Mouse (Mus musculus): ENCODE measurements around the gene Sik3. TPM values are rescaled to one million over a fixed set of nuclear protein-coding genes. Genes with fewer than 3 reads are reported as not detected.
A peak's percentile ranks its signal among the peaks of the same experiment; 100 is the strongest.

Sik3 gene
- polyA plus RNA-seq, 1 experiment, result 13.7 TPM

GRCm38 (mm10) chr9:46106105-46106504 is 93.5 kb downstream of the Sik3 start:
- H3K4me1 ChIP-seq (ENCODE audit: control insufficient read depth, insufficient read depth, insufficient read length), result no peaks in the 10 kb centered on the region; the same call in 1 of the 2 replicates
- WGBS, result 91% methylated on average over 9 of the region's 9 CpGs
- TF ChIP-seq POLR2A (IDR thresholded peaks at IDR 0.05; ENCODE audit: low read depth, low read length) (no peak), CTCF (IDR thresholded peaks at IDR 0.05; ENCODE audit: extremely low read depth, insufficient read depth, insufficient read length, insufficient replicate concordance) (no peak)
- DNase-seq (ENCODE audit: low read depth in 1 of 2, low spot score in 2 of 2), result no peak
- no peaks in the 10 kb centered on the region for H3K36me3 ChIP-seq (ENCODE audit: control insufficient read depth, insufficient read depth, low read length)
- no peak overlapping the region for H3K4me3 ChIP-seq (ENCODE audit: extremely low read depth, insufficient read depth, insufficient read length)
- no peaks in the 10 kb centered on the region for H3K27me3 ChIP-seq (ENCODE audit: control insufficient read depth, insufficient read depth, low read length)
- no peak overlapping the region for H3K27ac ChIP-seq (ENCODE audit: insufficient read depth, low read length)

- 35% methylated on average over 7 of the region's 7 CpGs for WGBS
- Histone ChIP-seq H3K27ac (ENCODE audit: insufficient read depth, low read length) (no peak overlapping the region), H3K27me3 (ENCODE audit: control insufficient read depth, insufficient read depth, low read length) (no peaks in the 10 kb centered on the region), H3K4me3 (ENCODE audit: extremely low read depth, insufficient read depth, insufficient read length) (no peak overlapping the region), H3K4me1 (ENCODE audit: control insufficient read depth, insufficient read depth, insufficient read length) (no peaks in the 10 kb centered on the region; the same call in 1 of the 2 replicates), H3K36me3 (ENCODE audit: control insufficient read depth, insufficient read depth, low read length) (no peaks in the 10 kb centered on the region)
- no peak for DNase-seq (ENCODE audit: low read depth in 1 of 2, low spot score in 2 of 2)
- TF ChIP-seq POLR2A (IDR thresholded peaks at IDR 0.05; ENCODE audit: low read depth, low read length) (no peak), CTCF (IDR thresholded peaks at IDR 0.05; ENCODE audit: extremely low read depth, insufficient read depth, insufficient read length, insufficient replicate concordance) (no peak)
These were observed 98.0 kb downstream of the Sik3 start for GRCm38 (mm10) chr9:46110648-46111047.

DNA sequence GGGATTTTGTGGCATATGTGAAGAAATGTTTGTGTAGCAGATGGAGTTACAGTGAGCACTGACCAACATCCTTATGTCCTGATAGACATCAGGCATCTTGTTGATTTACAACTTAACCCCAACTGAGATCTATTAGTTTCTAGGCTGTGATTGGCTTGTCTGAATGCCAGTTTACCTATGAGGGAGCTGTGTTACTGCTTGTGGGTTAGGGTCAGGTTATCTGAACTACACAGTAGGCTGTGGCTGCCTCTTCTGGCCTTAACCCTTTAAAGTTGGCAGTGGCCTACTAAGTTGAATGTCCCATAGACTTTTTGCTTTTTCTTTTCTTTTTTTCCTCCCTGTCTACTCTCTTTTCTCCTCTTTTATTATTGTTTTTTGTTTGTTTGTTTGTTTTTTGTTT is 98.7 kb downstream of the Sik3 start:
- Histone ChIP-seq H3K4me1 (ENCODE audit: control insufficient read depth, insufficient read depth, insufficient read length) (no peaks in the 10 kb centered on the region; the same call in 1 of the 2 replicates), H3K4me3 (ENCODE audit: extremely low read depth, insufficient read depth, insufficient read length) (no peak overlapping the region)

GRCm38 (mm10) chr9:46112246-46112645 is 99.6 kb downstream of the Sik3 start:
- no peaks in the 10 kb centered on the region for H3K27me3 ChIP-seq (ENCODE audit: control insufficient read depth, insufficient read depth, low read length)
- WGBS, result 88% methylated on average over 5 of the region's 5 CpGs
- H3K4me3 ChIP-seq (ENCODE audit: extremely low read depth, insufficient read depth, insufficient read length), result no peak overlapping the region
- no peak for TF ChIP-seq CTCF (IDR thresholded peaks at IDR 0.05; ENCODE audit: extremely low read depth, insufficient read depth, insufficient read length, insufficient replicate concordance)
- TF ChIP-seq POLR2A (IDR thresholded peaks at IDR 0.05; ENCODE audit: low read depth, low read length), result no peak
- no peak for DNase-seq (ENCODE audit: low read depth in 1 of 2, low spot score in 2 of 2)
- no peaks in the 10 kb centered on the region for H3K36me3 ChIP-seq (ENCODE audit: control insufficient read depth, insufficient read depth, low read length)
- no peak overlapping the region for H3K27ac ChIP-seq (ENCODE audit: insufficient read depth, low read length)
- H3K4me1 ChIP-seq (ENCODE audit: control insufficient read depth, insufficient read depth, insufficient read length), result no peaks in the 10 kb centered on the region; the same call in 1 of the 2 replicates

More for the DNA sequence above, 98.7 kb downstream of the Sik3 start:
- H3K27me3 ChIP-seq (ENCODE audit: control insufficient read depth, insufficient read depth, low read length), result no peaks in the 10 kb centered on the region
- TF ChIP-seq POLR2A (IDR thresholded peaks at IDR 0.05; ENCODE audit: low read depth, low read length) (no peak), CTCF (IDR thresholded peaks at IDR 0.05; ENCODE audit: extremely low read depth, insufficient read depth, insufficient read length, insufficient replicate concordance) (no peak)
- no peaks in the 10 kb centered on the region for H3K36me3 ChIP-seq (ENCODE audit: control insufficient read depth, insufficient read depth, low read length)
- DNase-seq (ENCODE audit: low read depth in 1 of 2, low spot score in 2 of 2), result no peak
- H3K27ac ChIP-seq (ENCODE audit: insufficient read depth, low read length), result no peak overlapping the region

- TF ChIP-seq CTCF (IDR thresholded peaks at IDR 0.05; ENCODE audit: extremely low read depth, insufficient read depth, insufficient read length, insufficient replicate concordance), result no peak
- no peak for TF ChIP-seq POLR2A (IDR thresholded peaks at IDR 0.05; ENCODE audit: low read depth, low read length)
- no peak for DNase-seq (ENCODE audit: low read depth in 1 of 2, low spot score in 2 of 2)
- Histone ChIP-seq H3K36me3 (ENCODE audit: control insufficient read depth, insufficient read depth, low read length) (peaks cover 2% of the 10 kb centered on the region; the same call in 1 of the 2 replicates), H3K27ac (ENCODE audit: insufficient read depth, low read length) (no peak overlapping the region), H3K4me3 (ENCODE audit: extremely low read depth, insufficient read depth, insufficient read length) (no peak overlapping the region), H3K27me3 (ENCODE audit: control insufficient read depth, insufficient read depth, low read length) (no peaks in the 10 kb centered on the region), H3K4me1 (ENCODE audit: control insufficient read depth, insufficient read depth, insufficient read length) (peaks cover 10% of the 10 kb centered on the region)
- 27% methylated on average over 8 of the region's 8 CpGs for WGBS
These were observed 106.3 kb downstream of the Sik3 start for GRCm38 (mm10) chr9:46118844-46119385.

- DNase-seq (ENCODE audit: low read depth in 1 of 2, low spot score in 2 of 2), result peak; percentile 10 to 19
These were observed 107.4 kb downstream of the Sik3 start for GRCm38 (mm10) chr9:46119943-46120441.

More at GRCm38 (mm10) chr9:46119943-46120441, 107.4 kb downstream of the Sik3 start:
- Histone ChIP-seq H3K27me3 (ENCODE audit: control insufficient read depth, insufficient read depth, low read length) (no peaks in the 10 kb centered on the region), H3K4me1 (ENCODE audit: control insufficient read depth, insufficient read depth, insufficient read length) (peaks cover 10% of the 10 kb centered on the region), H3K36me3 (ENCODE audit: control insufficient read depth, insufficient read depth, low read length) (peaks cover 5% of the 10 kb centered on the region), H3K27ac (ENCODE audit: insufficient read depth, low read length) (no peak overlapping the region), H3K4me3 (ENCODE audit: extremely low read depth, insufficient read depth, insufficient read length) (no peak overlapping the region)
- 19% methylated on average over 6 of the region's 6 CpGs for WGBS
- TF ChIP-seq CTCF (IDR thresholded peaks at IDR 0.05; ENCODE audit: extremely low read depth, insufficient read depth, insufficient read length, insufficient replicate concordance), result no peak
- TF ChIP-seq POLR2A (IDR thresholded peaks at IDR 0.05; ENCODE audit: low read depth, low read length), result no peak

Measured in spleen, adult 2 months (tissue).